Mouse (Mus musculus): ENCODE data around the gene Efcab11.

Gene Efcab11

DNA sequence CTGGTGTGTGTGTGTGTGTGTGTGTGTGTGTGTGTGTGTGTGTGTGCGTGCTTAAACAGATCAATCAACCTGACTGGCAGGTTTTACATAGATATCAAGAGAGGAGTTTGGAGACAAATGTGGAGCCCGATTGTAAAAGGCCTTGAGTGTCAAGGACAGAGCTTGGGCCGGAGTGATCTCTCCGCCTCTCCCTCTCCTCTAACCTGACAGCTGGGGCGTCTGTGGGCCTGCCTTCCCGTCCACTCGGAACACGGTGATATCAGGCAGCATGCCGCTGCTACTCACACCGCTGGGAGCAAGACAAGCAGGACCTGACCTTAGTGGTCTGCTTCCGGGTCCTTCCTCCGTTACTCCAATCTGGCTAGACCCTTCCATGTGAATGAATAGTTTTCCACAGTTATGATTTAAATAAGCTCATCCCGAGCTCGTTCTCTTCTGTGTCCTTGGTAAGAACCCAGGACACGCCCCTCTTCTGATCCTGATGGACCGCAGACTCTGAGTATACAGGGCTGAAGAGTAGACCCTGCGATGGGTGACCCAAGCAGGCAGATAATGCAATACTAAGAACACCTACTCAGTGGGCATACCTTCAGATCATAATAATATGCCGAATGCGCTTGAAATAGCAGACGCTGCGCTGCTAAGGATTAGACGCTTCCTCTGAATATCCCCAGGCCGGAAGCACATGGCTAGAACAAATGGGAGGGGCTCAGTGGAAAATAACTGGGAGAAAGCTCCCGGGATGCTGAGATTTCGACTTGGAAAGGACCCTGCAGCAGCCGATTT lies 214.1 kb downstream of the Efcab11 start:
- DNase-seq = no peak

DNA sequence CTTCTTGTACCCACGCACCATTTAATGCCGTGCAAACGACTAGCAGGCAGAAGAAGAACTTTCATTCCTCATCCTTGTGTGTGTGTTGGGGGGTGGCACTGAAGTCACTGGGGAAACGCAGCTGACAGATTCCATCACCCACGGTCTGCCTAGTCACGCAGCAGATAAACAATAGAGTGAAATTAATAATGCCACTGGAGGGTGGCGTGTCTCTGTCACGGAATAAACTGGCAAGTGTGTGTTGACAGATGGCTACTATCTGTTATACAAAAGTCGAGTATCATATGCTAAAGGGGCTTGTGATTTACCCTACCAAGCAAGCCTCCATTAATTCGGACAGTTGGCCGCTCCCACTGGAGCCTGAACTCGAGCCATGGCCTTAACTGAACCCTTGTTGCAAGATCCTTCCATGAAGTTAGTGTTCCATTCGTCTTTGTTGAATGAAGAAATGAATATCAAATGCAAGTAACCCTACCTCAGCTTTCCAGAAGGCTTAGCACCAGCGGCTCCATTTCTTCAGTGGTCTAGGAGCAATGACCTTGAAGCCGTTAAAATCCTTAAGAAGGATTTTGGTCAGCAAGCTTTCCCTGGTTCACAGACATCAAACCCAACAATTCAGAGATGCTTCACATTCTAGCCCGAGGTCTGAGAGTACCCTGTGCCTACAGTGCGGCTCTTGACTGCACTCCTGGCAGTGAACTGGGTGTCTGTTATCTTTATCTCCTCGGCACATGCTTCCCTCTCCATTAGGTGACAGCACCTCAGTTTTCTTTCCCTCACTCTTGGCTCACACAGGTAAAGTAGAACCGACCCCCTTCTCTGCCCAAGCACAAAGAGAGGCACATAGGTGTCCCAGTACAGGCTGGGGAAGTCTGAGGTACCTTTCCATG lies 229.0 kb downstream of the Efcab11 start:
- DNase-seq = no peak

DNA sequence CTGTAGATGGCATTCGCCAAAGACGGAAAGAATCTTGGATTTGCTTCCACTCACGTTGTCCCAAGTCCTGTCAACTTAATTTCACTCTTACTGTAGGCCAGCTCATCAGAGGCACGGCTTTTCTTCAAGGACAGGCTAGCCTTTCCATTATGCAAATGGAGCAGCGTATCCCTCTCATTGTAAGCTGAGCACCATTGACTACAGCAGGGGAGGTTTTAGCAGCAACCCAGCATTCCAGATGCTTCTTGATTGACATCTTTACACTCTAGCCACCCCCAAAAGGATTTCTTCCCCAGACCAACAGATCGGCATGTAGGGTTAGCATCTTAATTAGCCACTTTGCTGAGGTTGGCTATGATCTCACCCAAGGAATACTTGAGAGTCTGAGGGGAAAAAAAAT lies 231.8 kb downstream of the Efcab11 start:
- DNase-seq = no peak

DNA sequence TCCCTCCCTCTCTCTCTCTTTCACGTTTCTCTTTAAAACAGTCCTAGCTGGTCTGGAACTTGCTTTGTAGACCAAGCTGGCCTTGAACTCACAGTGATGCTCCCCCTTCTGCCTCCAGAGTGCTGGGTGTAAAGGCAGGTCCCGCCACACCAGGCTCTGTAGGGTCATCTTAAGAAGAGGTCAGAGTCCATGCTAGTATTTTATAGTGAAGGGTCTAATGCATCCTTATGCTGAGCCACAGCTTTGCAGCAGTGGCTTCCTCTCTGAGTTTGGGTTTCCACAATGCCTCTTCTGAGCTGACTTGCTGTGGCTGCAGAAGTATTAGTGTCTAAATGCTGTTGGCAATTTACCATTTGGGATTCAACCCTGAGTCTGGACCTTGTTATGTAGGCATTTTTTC lies 234.5 kb downstream of the Efcab11 start:
- DNase-seq = no peak

DNA sequence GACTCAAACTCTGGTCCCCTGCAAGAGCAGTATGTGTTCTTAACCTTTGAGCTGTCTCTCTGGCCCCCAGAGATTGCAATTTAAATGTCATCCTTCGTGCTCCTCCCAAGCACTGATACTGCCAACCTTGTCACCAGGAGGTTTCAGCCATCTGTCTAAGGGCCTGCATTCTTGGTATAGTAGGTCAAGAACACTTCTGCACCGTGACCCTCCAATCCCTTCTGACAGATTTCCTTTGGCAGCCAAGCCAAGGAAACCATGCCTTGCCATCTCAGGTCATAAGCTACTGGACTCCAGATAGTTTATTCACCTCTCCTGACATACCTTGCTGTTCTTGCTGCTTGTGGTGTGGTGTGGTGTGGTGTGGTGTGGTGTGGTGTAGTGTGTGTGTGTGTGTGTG lies 235.5 kb downstream of the Efcab11 start:
- DNase-seq = no peak

DNA sequence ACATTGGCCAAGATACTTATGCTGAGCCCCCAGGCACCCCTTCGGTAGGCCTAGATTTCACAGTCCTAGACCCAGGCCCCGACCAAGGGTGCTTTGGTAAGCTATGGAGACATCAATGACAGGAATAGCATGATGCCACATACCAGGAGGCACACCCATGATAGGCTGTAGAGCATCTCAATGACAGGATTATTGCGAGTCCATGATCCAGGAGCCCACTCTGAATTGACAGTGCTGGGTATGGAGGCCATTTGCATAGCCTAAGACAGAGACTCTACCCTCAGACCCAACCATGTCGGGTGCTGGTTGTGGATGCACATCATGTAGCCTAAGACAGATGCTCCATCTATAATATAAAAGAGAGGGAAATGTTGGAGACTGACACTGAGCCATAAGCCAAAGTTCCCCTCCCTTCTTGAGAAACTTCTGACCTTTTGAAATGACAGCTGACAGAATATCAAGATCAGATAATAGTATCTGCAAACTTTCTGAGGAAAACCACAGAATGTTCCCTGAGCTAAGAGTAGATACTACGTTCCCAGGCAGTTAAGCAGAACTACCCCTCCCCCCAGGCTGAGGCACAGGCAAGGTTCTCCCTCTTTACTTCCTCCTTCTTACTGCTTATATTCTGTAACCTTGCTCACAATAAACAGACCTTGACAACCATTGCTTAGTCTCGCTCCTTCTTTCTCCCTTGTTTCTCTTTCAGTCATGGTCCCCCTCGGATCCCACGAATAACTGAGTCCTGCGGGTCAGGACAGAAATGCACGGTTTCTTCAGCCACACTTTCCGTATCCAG lies 237.5 kb downstream of the Efcab11 start:
- DNase-seq = peak; percentile 55

DNA sequence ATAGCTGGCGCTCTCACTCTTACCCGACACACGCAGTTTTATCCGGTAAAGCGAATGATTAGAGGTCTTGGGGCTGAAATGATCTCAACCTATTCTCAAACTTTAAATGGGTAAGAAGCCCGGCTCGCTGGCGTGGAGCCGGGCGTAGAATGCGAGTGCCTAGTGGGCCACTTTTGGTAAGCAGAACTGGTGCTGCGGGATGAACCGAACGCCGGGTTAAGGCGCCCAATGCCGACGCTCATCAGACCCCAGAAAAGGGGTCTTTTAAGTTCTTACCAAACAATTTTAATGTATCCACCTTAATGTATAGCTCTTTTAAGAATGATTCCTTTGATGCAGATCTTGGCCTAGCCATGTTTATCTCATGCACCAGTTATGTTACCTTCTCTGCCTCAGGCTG lies 238.8 kb downstream of the Efcab11 start:
- peak; percentile 65 for DNase-seq

DNA sequence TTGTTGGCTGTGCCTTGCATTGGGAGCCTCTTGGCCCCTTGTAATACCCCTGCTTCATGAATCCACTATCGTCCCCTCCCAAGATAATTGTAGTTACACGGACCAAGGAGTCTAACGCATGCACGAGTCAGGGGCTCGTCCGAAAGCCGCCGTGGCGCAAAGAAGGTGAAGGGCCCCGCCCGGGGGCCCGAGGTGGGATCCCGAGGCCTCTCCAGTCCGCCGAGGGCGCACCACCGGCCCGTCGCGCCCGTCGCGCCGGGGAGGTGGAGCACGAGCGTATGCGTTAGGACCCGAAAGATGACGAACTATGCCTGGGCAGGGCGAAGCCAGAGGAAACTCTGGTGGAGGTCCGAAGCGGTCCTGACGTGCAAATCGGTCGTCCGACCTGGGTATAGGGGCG lies 239.3 kb downstream of the Efcab11 start:
- DNase-seq = no peak

Data from thymus, postnatal 4 days (tissue).